Mouse (Mus musculus): ENCODE results near the gene Hydin. TPM values are rescaled to one million over a fixed set of nuclear protein-coding genes. Genes with fewer than 3 reads are reported as not detected.
"Not testable (repeated sequence)": the region's sequence is repeated elsewhere in the genome, so short reads cannot be mapped to it uniquely, and the experiment has no call there.

The Hydin gene
- polyA plus RNA-seq, 1 experiment from 2014 or later: 0.26 TPM

DNA sequence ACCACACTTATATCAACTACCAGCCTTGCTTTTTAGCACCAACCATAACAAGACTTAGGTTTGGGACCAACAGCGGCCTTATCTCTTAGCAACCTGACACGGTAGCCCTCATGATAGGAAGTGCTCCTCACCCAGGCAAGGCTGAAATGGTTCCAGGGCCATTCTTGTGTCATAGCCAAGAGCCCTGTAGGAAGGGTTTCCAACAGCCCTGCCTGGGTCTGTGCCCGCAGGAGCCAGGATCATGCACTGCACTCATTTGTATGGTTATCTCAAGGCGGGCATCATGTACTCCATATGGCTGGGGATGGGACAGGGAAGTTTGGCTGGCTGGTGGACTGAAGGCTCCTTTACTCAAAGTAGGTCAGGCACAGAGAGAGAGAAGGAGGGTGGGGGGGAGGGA is 3.9 kb downstream of the Hydin start:
- H3K27ac ChIP-seq: no peak overlapping the region
- peaks cover 19% of the 10 kb centered on the region for H3K4me1 ChIP-seq (replicated peaks)
- no peaks in the 10 kb centered on the region for H3K36me3 ChIP-seq
- no peaks in the 10 kb centered on the region for H3K9me3 ChIP-seq
- no peaks in the 10 kb centered on the region for H3K27me3 ChIP-seq
- no peak for ATAC-seq
- H3K4me2 ChIP-seq (replicated peaks): no peak overlapping the region
- 91% methylated on average over 4 of the region's 4 CpGs for WGBS
- H3K9ac ChIP-seq (replicated peaks): no peak overlapping the region
- no peak overlapping the region for H3K4me3 ChIP-seq (replicated peaks)

DNA sequence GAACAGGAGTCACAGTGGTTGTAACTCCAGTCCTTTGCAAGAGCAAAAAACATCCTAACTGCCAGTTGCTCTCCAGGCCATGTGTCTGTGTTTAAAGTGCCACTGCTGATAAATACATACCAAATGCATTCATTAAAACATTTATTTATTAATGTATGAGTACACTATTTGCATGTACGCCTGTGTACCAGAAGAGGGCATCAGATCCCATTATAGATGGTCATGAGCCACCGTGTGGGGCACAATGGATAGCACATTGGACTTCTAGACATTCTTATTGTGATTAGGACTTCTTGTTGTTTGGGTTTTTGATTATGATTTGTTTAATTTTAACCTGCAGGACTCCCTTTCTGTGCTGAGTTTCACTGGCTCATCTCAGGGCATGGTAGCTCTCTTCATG is 6.6 kb downstream of the Hydin start:
- ATAC-seq: no peak
- no peaks in the 10 kb centered on the region for H3K27me3 ChIP-seq
- no peaks in the 10 kb centered on the region for H3K36me3 ChIP-seq
- H3K9me3 ChIP-seq: 0 out of 2 replicates have a peak, but pooled peaks cover 3% of the 10 kb centered on the region
- no peak overlapping the region for H3K9ac ChIP-seq (replicated peaks)
- 63% methylated on average over 2 of the region's 2 CpGs for WGBS
- peaks cover 18% of the 10 kb centered on the region; the same call in 1 of the 2 replicates for H3K4me1 ChIP-seq (replicated peaks)
- no peak overlapping the region for H3K27ac ChIP-seq
- no peak overlapping the region for H3K4me2 ChIP-seq (replicated peaks)
- H3K4me3 ChIP-seq (replicated peaks): no peak overlapping the region

DNA sequence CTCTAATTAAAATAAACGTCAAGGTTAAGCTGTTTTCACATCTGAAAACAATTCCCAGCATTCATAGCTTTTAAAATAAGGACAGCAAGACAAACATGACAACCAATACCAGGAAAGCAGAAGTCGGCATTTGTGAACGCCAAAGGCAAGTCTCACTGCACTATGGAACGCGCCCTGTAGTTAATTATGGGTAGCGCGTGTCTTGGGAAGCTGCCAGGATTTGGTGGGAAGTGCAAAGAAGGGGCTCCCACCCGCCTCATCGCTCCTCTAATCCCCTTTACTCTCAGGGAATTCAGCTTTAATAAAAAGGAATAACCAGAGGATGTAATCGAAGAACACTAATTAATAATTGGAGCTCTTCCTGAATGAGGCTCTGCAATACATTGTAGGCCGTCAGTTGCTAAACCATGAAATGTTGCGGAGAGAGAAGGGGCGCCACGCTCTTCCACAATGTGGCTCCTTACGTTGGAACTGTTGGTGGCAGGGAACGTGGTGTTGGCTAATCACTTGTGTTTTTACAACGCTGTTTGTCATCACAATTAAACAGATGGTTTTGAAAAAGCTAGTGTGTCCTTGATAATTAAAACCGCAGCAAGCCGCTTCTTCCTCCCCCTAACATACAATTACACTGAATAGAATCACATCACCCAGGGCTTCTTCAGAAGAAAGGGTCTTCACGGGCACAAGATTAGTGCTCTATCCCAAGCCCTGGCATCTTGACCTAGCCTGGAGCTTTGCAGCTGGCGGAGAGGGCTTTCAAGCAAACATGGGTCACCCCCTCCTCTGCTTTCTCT is 8.9 kb downstream of the Hydin start:
- Histone ChIP-seq H3K4me3 (replicated peaks) (no peak overlapping the region), H3K36me3 (no peaks in the 10 kb centered on the region), H3K27me3 (no peaks in the 10 kb centered on the region), H3K9me3 (0 out of 2 replicates have a peak, but pooled peaks cover 4% of the 10 kb centered on the region), H3K9ac (replicated peaks) (no peak overlapping the region), H3K4me1 (replicated peaks) (peaks cover 18% of the 10 kb centered on the region; the same call in 1 of the 2 replicates), H3K4me2 (replicated peaks) (no peak overlapping the region), H3K27ac (peak overlapping the region; percentile 45)
- WGBS: 52% methylated on average over 21 of the region's 21 CpGs
- ATAC-seq: peak; percentile 69

DNA sequence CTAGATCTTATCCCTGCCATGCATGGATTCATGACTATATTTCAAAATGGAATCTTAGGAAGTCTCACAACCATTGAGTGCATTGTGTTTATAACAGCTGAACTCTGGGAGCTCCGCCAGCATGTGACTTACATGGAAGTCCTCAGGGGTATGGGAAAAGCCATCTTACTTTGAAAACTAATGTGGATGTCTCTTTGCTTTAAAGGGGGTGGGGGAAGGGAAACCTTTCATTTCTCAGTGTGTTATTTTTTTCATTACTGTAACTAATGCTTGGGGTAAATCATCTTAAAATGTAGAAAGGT is 9.4 kb downstream of the Hydin start:
- H3K4me3 ChIP-seq (replicated peaks): no peak overlapping the region
- peaks cover 18% of the 10 kb centered on the region; the same call in 1 of the 2 replicates for H3K4me1 ChIP-seq (replicated peaks)
- H3K9ac ChIP-seq (replicated peaks): no peak overlapping the region
- peak overlapping the region; percentile 45 for H3K27ac ChIP-seq
- H3K36me3 ChIP-seq: no peaks in the 10 kb centered on the region
- H3K27me3 ChIP-seq: no peaks in the 10 kb centered on the region
- WGBS: 84% methylated on average over 1 of the region's 1 CpGs
- H3K4me2 ChIP-seq (replicated peaks): no peak overlapping the region
- 0 out of 2 replicates have a peak, but pooled peaks cover 4% of the 10 kb centered on the region for H3K9me3 ChIP-seq
- ATAC-seq: no peak

DNA sequence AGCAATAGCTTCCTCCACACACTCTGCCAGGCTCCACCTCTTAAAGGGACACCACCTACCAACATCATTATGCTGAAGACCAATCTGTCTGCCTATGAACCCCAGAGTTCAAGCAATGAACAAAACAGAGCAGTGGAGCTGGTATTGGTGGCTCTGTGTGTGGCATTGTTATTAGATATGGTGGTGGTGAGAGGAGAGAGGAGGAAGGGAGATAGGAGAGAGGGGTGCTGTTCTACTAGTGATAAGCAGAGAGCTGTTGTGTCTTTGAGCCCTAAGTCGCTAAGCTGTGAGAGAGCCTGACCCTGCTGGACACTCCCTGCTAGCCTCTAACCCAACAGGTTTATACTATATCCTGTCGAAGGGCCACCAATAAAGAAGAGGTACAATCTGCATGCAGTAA is 45.9 kb downstream of the Hydin start:
- no peak overlapping the region for H3K4me3 ChIP-seq (replicated peaks)
- H3K9ac ChIP-seq (replicated peaks): no peak overlapping the region
- H3K9me3 ChIP-seq: no peaks in the 10 kb centered on the region
- H3K36me3 ChIP-seq: no peaks in the 10 kb centered on the region
- 89% methylated on average over 2 of the region's 2 CpGs for WGBS
- H3K27me3 ChIP-seq: no peaks in the 10 kb centered on the region
- no peak overlapping the region for H3K27ac ChIP-seq
- ATAC-seq: no peak
- peaks cover 15% of the 10 kb centered on the region for H3K4me1 ChIP-seq (replicated peaks)
- H3K4me2 ChIP-seq (replicated peaks): no peak overlapping the region

DNA sequence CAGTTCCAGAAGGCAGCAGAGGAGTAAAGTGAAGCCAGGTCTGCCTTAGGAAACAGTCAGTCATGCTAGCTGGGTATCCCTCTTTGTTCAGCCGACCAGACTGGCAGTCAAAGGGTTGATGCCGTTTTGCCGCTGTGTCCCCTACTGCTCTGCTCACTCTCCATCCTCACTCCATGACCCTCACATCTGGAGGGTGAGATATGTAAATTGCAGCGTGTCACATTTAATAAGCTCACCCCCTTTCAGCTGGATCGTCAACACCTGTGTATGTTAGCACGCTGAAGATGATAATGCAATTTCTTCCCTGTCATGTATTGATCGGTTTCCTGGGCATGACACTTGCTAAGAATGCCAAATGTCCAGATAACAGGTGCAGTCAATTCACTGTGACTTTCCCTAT is 49.0 kb downstream of the Hydin start:
- Histone ChIP-seq H3K9me3 (no peaks in the 10 kb centered on the region), H3K9ac (replicated peaks) (no peak overlapping the region), H3K4me3 (replicated peaks) (no peak overlapping the region), H3K27me3 (no peaks in the 10 kb centered on the region), H3K36me3 (no peaks in the 10 kb centered on the region), H3K27ac (no peak overlapping the region), H3K4me2 (replicated peaks) (peak overlapping the region; percentile 26), H3K4me1 (replicated peaks) (peaks cover 15% of the 10 kb centered on the region)
- 25% methylated on average over 7 of the region's 7 CpGs for WGBS
- peak; percentile 69 for ATAC-seq

DNA sequence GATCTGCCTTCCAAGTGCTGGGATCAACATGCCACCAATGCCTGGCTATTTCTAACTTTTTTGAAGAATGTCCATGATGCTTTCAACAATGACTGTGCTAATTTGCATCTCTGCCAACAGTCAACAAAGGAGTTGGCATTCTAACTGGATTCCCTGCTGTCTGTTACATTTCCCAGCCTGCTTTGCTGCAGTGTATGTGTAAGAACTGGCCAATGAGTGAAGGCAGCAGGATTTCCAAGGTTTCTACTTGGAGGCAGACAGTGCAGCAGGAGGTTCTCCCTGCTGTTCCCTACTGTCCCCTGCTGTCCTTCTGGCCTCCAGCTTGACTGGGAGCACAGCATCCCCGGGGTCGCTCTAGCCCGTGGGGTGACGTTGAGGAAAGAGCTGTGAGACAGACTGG is 52.8 kb downstream of the Hydin start:
- no peak overlapping the region for H3K4me3 ChIP-seq (replicated peaks)
- H3K9me3 ChIP-seq: no peaks in the 10 kb centered on the region
- H3K27me3 ChIP-seq: no peaks in the 10 kb centered on the region
- no peak overlapping the region for H3K27ac ChIP-seq
- peaks cover 15% of the 10 kb centered on the region for H3K4me1 ChIP-seq (replicated peaks)
- 67% methylated on average over 4 of the region's 4 CpGs for WGBS
- H3K36me3 ChIP-seq: no peaks in the 10 kb centered on the region
- H3K4me2 ChIP-seq (replicated peaks): no peak overlapping the region
- H3K9ac ChIP-seq (replicated peaks): no peak overlapping the region
- ATAC-seq: no peak

DNA sequence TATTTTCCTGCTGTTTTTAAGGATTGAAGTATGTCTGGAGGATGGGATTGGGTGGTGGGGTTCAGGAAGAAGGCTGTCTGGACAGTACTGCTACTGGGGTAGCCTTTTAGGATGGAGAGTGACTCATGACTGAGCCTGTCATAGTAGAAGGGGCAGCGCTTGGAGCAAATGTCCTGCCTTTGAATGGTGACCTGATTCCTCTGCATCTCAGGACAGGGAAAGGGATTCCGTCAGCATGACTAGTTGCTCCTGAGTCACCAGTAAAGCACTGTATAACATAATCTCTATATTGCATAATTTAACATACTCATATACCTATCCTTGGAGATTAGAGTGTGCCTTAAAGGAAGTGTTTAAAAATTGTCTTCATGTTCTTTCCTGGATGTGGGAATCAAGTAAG is 54.7 kb downstream of the Hydin start:
- no peaks in the 10 kb centered on the region for H3K27me3 ChIP-seq
- WGBS: 83% methylated on average over 2 of the region's 2 CpGs
- no peak for ATAC-seq
- H3K36me3 ChIP-seq: no peaks in the 10 kb centered on the region
- no peak overlapping the region for H3K9ac ChIP-seq (replicated peaks)
- peaks cover 6% of the 10 kb centered on the region for H3K4me1 ChIP-seq (replicated peaks)
- no peak overlapping the region for H3K4me2 ChIP-seq (replicated peaks)
- H3K27ac ChIP-seq: no peak overlapping the region
- no peaks in the 10 kb centered on the region for H3K9me3 ChIP-seq
- no peak overlapping the region for H3K4me3 ChIP-seq (replicated peaks)

DNA sequence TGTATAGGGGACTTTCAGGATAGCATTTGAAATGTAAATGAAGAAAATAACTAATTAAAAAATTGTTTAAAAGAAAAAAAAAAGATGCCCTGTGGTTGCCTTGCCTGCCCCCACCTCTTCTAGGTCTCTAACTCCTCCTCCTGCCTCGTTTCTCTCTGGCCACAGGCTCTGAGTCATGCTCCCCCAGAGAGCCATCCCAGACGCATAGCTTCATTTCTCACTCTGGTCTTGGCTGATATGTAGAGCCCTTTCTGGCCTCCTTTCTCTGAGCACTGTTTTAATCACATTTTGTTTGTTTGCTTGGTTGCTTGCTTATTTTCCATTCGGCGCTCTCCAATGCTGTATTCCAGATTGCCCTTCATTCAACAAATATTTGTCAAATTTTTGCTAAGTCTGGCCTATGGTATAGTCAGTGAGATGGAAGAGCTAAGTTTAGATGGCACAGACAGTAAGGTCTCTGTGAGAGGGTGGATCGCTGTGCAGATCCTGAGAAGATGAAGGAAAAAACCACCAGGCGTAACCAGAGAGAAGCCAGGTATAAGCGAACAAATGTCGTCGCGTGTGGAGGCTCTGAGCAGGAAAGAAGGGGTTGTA is 57.3 kb downstream of the Hydin start:
- no peaks in the 10 kb centered on the region for H3K9me3 ChIP-seq
- H3K36me3 ChIP-seq: no peaks in the 10 kb centered on the region
- no peak overlapping the region for H3K4me2 ChIP-seq (replicated peaks)
- H3K27ac ChIP-seq: no peak overlapping the region
- no peak for ATAC-seq
- no peaks in the 10 kb centered on the region for H3K27me3 ChIP-seq
- H3K4me3 ChIP-seq (replicated peaks): no peak overlapping the region
- WGBS: 88% methylated on average over 10 of the region's 10 CpGs
- no peak overlapping the region for H3K9ac ChIP-seq (replicated peaks)
- H3K4me1 ChIP-seq (replicated peaks): no peaks in the 10 kb centered on the region

DNA sequence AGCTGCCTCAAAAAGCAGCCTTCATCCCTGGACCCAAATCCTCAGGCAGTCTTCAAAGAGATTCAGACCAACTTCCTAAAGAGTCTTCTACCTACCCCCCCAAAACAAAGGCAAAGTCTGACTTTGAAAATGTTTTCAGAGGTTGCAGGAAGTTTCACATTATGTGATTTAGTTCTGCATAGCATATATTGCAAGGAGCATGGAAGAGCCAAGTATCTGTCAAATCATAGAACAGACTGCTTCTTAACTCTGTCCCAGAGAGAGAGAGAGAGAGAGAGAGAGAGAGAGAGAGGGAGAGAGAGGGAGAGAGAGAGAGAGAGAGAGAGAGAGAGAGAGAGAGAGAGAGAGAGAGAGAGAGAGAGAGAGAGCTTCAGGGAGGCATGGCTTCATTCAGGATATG is 60.3 kb downstream of the Hydin start:
- H3K27me3 ChIP-seq; ATAC-seq; H3K9me3 ChIP-seq; H3K27ac ChIP-seq; H3K4me1 ChIP-seq (replicated peaks); H3K4me3 ChIP-seq (replicated peaks); H3K36me3 ChIP-seq; H3K9ac ChIP-seq (replicated peaks); H3K4me2 ChIP-seq (replicated peaks): not testable (repeated sequence)

DNA sequence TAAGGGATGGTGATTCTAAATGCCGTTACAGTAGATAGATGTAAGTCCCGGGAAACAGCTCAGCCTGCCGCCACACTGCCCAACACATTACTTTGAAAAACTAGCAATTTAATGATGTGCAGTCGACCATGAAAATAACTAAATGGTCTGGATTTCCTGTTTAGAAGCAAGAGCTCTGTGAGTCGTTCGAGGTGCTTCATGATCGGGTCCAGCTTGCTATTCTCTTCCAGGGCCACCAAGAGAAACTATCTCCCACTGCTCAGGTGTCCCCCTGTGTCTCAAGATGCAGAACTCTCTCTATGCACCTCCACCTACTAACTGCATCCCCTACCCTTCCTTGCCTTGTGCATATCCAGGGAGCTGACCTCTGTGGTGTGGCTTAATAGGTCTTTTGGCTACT is 66.6 kb downstream of the Hydin start:
- H3K27ac ChIP-seq: no peak overlapping the region
- no peaks in the 10 kb centered on the region for H3K27me3 ChIP-seq
- no peak for ATAC-seq
- 68% methylated on average over 7 of the region's 7 CpGs for WGBS
- no peak overlapping the region for H3K9ac ChIP-seq (replicated peaks)
- H3K36me3 ChIP-seq: no peaks in the 10 kb centered on the region
- no peaks in the 10 kb centered on the region for H3K4me1 ChIP-seq (replicated peaks)
- no peak overlapping the region for H3K4me3 ChIP-seq (replicated peaks)
- no peak overlapping the region for H3K4me2 ChIP-seq (replicated peaks)
- H3K9me3 ChIP-seq: no peaks in the 10 kb centered on the region

DNA sequence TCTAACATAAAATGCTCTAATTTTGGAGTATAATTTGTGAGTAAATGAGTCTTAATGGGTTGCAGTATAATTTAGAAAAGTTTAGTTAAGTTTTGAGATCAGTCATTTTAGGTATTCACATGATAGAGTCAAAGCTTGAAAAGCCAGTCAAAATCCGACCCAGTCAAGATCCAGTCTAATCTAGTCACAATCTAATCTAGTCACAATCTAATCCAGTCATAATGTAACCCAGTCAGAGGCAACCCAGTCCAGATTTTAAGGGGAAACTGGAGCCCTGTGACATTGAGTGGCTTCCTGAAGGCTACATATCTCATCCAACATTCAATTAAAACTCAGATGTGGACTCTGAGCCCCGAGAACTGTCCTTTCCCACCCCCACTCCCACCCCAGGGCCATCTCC is 72.7 kb downstream of the Hydin start:
- Histone ChIP-seq H3K4me1 (replicated peaks) (no peaks in the 10 kb centered on the region), H3K27me3 (no peaks in the 10 kb centered on the region), H3K36me3 (no peaks in the 10 kb centered on the region), H3K4me2 (replicated peaks) (no peak overlapping the region), H3K4me3 (replicated peaks) (no peak overlapping the region), H3K9ac (replicated peaks) (no peak overlapping the region), H3K9me3 (no peaks in the 10 kb centered on the region), H3K27ac (no peak overlapping the region)
- 86% methylated on average over 2 of the region's 2 CpGs for WGBS
- no peak for ATAC-seq

Measured in midbrain, embryonic 13.5 days (tissue).